Mouse (Mus musculus) liver, embryonic 12.5 days (tissue): ENCODE data around the gene Chd3. TPM values are rescaled to one million over a fixed set of nuclear protein-coding genes. Genes with fewer than 3 reads are reported as not detected.

Experiments used
- ATAC-seq: fragments of 200-750 bp; cut with Nextera tagmentation; 2 replicates; pipeline ENCODE4 v1.8.0; 2017; ENCODE audit warnings: moderate number of reproducible peaks, mild to moderate bottlenecking, moderate library complexity
- H3K27ac ChIP-seq: fragments of 300-500 bp; sonication (generic); 2 replicates; pipeline ENCODE4 v1.5.1; 2016; ENCODE audit warnings: mild to moderate bottlenecking
- H3K27me3 ChIP-seq: fragments of 300-500 bp; sonication (generic); replicated peaks from 2 replicates; pipeline ENCODE4 v1.6.1; 2016; ENCODE audit warnings: mild to moderate bottlenecking, moderate library complexity
- H3K36me3 ChIP-seq: fragments of 300-500 bp; sonication (generic); 2 replicates; pipeline ENCODE4 v1.6.1; 2016; ENCODE audit warnings: mild to moderate bottlenecking, moderate library complexity
- H3K4me1 ChIP-seq: fragments of 300-500 bp; sonication (generic); 2 replicates; pipeline ENCODE4 v1.6.1; 2016
- H3K4me2 ChIP-seq: fragments of 300-500 bp; sonication (generic); 2 replicates; pipeline ENCODE4 v1.6.1; 2016; ENCODE audit warnings: mild to moderate bottlenecking, moderate library complexity
- H3K4me3 ChIP-seq: fragments of 300-500 bp; sonication (generic); 2 replicates; pipeline ENCODE4 v1.5.1; 2016; ENCODE audit warnings: mild to moderate bottlenecking, moderate library complexity
- H3K9ac ChIP-seq: fragments of 300-500 bp; sonication (generic); 2 replicates; pipeline ENCODE4 v1.6.1; 2016; ENCODE audit warnings: mild to moderate bottlenecking, moderate library complexity
- H3K9me3 ChIP-seq: fragments of 300-500 bp; sonication (generic); replicated peaks from 2 replicates; pipeline ENCODE4 v1.6.1; 2016; ENCODE audit warnings: mild to moderate bottlenecking, moderate library complexity
- WGBS: fragments of 180-500 bp; shearing (Covaris S2); methylation state at CpG from one replicate; pipeline ENCODE4 v1.1.7; 2016; ENCODE audit not compliant: insufficient replicate concordance; 5-methylcytosine and 5-hydroxymethylcytosine counted together
- polyA plus RNA-seq: library from polyadenylated mRNA; unstranded; fragments of >200 nt; fragmentation: Nextera tagmentation; extraction: Ambion mirVana; gene quantifications from 2 replicates; pipeline ENCODE4 v1.2.1, GENCODE M21; 2016

Gene Chd3
- polyA plus RNA-seq, 1 experiment from 2014 or later, result 4.7 TPM

DNA sequence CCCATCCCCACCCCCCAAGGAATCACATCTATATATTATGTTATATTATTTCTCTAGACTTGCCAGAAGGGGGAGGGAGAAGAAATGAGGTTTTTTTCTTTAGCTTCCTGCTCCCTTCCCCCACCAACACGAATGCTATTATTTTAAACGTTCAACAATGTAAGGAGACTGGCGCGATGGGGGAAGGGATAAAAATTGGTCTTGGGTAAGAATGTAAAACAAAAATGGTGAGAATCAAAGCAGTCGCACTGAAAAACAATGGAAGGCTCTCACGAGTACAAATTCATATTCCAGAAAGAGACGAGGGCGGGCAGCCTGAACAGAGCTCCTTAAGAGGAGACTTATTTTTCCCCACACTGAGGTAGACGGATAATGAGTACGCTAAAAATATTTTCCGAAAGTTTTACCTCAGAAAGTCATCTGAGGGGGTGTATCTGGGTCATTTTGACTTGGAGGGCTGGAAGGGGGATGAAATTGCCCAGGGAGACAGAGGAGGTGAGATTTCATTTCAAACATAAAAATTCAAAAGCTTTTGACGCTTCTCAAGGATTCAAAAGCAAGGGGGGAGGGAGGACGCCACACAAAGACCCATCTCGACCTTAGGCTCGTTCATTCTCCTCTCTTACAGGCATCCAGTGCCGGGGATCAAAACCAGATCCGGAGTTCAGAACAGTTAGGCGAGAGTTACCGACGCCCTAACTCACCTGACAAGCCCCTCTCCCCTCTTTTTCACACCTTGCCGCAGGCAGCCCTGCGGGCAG lies 2.2 kb downstream of the Chd3 start:
- no peak for ATAC-seq
- Histone ChIP-seq H3K27me3 (peaks cover 70% of the 10 kb centered on the region), H3K4me1 (peaks cover 77% of the 10 kb centered on the region), H3K4me2 (peak overlapping the region; percentile 98), H3K27ac (peak overlapping the region; percentile 31), H3K9me3 (no peaks in the 10 kb centered on the region), H3K36me3 (0 out of 2 replicates have a peak, but pooled peaks cover 3% of the 10 kb centered on the region), H3K4me3 (peak overlapping the region; percentile 77), H3K9ac (peak overlapping the region; percentile 88)
- WGBS, result under 1% methylated on average over 22 of the region's 22 CpGs

DNA sequence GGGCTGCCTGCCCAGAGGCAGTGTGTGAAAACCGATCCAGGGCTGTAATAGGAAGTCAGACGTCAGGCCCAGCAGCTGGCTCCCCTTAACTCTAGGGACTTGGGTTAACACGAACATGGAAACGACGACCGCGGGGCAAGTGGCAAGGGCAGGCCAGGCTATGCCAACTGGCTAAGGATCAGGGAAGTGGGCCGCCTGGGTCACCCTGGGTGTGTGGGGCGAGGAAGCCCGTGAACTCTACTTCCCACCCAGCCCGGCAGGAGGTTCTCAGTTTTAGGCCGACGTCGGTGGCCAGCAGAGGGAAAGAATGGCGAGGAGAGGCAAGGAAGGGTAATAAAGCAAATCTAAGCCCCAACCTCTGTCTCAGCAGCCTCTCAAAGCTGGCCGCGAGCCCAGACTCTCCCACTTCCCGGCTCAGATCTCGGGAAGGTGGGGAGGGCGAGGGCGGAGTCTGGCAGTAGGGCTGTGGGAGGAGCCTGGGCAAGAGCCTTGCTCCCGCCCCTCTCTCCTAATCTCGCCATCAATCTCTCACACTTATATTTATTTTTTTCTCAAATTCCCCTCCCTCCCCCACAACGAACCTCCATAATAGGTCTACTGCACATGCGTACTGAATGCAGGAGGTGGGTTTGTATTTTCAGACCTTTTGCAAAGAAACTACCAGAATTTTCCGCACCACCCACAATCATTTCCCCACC lies 2.9 kb downstream of the Chd3 start:
- peak overlapping the region; percentile 98 for H3K4me2 ChIP-seq
- H3K27ac ChIP-seq, result peak overlapping the region; percentile 68
- peak overlapping the region; percentile 77 for H3K4me3 ChIP-seq
- peaks cover 70% of the 10 kb centered on the region for H3K4me1 ChIP-seq
- WGBS, result 4% methylated on average over 26 of the region's 26 CpGs
- H3K27me3 ChIP-seq, result peaks cover 74% of the 10 kb centered on the region
- H3K9ac ChIP-seq, result peak overlapping the region; percentile 88
- H3K9me3 ChIP-seq, result no peaks in the 10 kb centered on the region
- peaks cover 9% of the 10 kb centered on the region for H3K36me3 ChIP-seq
- peak; percentile 67 for ATAC-seq

DNA sequence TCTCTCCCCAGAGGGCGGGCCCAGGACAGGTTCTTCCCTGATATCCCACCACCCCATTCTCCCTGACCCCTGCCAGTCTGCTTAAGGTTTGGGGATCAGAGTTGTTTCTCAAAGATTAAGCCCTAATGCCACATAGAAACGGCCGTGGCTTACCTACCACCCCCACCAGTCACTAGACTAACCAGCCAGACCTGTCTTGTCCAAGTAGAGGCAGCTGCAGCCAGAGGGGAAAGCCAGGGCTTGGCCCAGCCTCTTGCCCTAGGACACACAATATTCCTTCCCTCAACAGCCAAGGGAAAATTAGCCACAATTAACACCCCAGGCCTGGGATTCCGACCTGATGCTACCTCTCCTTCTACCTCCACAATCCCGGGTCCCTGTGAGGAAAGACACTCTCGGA lies 3.5 kb downstream of the Chd3 start:
- Histone ChIP-seq H3K27ac (peak overlapping the region; percentile 68), H3K9ac (peak overlapping the region; percentile 88), H3K4me1 (peaks cover 64% of the 10 kb centered on the region), H3K36me3 (peaks cover 14% of the 10 kb centered on the region), H3K4me3 (peak overlapping the region; percentile 77), H3K9me3 (no peaks in the 10 kb centered on the region), H3K4me2 (peak overlapping the region; percentile 98), H3K27me3 (peaks cover 75% of the 10 kb centered on the region)
- ATAC-seq, result no peak
- WGBS, result 48% methylated on average over 6 of the region's 6 CpGs

DNA sequence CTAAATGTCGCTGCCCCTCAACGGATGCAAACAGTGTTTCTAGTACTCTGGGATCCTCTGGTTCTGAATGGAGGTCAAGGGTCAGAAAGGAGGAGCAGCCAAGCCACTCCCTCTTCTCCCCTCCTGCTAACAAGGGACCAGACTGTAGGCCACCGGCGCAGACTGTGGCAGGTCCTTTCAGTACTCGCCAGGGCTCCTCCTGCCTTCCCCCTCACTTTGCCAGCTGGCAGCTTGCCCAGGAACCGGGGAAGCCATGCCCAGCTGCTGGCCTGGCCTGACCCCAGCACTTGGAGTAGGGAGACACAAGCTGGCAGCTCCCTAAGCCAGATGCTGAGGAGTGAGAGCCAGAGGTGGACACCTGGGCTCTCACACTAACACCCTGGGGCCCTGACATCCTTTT lies 4.3 kb downstream of the Chd3 start:
- H3K27ac ChIP-seq, result peak overlapping the region; percentile 54; the same call in 1 of the 2 replicates
- H3K36me3 ChIP-seq, result peaks cover 22% of the 10 kb centered on the region
- no peak overlapping the region for H3K4me3 ChIP-seq
- no peak overlapping the region for H3K9ac ChIP-seq
- WGBS, result 26% methylated on average over 6 of the region's 6 CpGs
- H3K4me2 ChIP-seq, result peak overlapping the region; percentile 98
- no peaks in the 10 kb centered on the region for H3K9me3 ChIP-seq
- H3K4me1 ChIP-seq, result peaks cover 58% of the 10 kb centered on the region
- ATAC-seq, result no peak
- H3K27me3 ChIP-seq, result peaks cover 80% of the 10 kb centered on the region

DNA sequence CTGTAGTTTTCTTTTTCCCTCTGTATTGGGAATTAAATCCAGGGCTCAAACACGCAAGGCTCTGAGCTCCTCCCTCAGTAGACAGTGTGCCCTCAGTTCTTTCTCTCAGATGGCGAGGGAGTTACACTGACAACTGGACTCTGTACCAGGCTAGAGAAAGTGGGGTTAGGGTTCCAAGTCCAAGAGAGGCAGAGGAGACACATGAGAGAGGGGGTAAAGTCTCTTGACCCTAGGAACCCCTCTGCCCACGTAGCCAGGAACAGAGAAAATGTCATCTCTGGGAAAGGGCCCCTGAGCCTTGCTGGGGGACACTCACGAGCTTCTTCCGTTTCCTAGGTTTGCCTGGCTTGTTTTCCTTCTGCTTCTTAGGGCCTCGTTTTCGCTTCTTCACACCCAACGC lies 4.8 kb downstream of the Chd3 start:
- no peak overlapping the region for H3K4me3 ChIP-seq

DNA sequence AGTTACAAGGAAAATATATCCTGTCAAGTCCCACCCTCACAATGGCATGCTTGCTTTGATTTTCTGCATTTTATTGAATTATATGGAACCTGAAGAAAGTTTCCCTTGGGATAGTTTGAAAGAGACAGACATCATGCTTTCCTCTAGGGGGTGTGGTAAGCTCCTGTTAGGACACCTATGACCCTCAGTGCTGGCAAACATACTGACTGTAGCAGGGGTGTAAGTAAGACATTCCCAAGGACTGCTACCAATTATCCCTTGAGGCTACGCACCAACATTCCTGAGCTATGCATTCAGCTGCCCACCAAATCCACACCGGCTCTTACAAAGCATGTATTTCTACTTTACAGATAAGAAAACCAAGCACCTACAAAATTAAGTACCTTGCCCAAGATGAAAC lies 6.7 kb downstream of the Chd3 start:
- ATAC-seq, result no peak
- H3K27me3 ChIP-seq, result peaks cover 67% of the 10 kb centered on the region
- peaks cover 35% of the 10 kb centered on the region for H3K36me3 ChIP-seq
- no peak overlapping the region for H3K4me2 ChIP-seq
- peaks cover 34% of the 10 kb centered on the region for H3K4me1 ChIP-seq
- H3K9ac ChIP-seq, result no peak overlapping the region
- H3K9me3 ChIP-seq, result no peaks in the 10 kb centered on the region
- H3K27ac ChIP-seq, result no peak overlapping the region
- no peak overlapping the region for H3K4me3 ChIP-seq
- 81% methylated on average over 2 of the region's 2 CpGs for WGBS

More for the DNA sequence above, 4.8 kb downstream of the Chd3 start:
- Histone ChIP-seq H3K4me1 (peaks cover 53% of the 10 kb centered on the region), H3K9me3 (no peaks in the 10 kb centered on the region), H3K9ac (no peak overlapping the region), H3K27ac (peak overlapping the region; percentile 54), H3K4me2 (peak overlapping the region; percentile 98), H3K27me3 (peaks cover 80% of the 10 kb centered on the region), H3K36me3 (peaks cover 26% of the 10 kb centered on the region)
- WGBS, result 43% methylated on average over 8 of the region's 8 CpGs
- no peak for ATAC-seq

DNA sequence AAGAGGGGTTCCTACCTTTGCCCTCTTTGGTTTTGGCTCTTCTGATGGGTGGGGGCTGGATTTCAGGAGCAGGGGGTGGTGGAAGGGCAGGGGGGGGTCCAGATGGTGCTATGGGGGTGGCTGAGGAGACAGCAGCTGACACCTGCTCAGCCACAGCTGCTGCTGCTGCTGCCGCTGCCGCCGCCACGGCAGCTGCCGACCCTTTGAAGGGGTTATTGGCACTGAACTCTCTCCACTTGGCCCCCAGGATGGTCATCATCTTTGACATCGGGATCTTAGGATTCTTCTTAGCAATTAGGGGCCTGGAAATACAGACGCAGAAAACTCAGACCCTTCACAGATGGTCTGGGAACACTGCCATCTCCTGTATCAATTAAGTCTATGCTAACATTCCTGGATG lies 7.2 kb downstream of the Chd3 start:
- Histone ChIP-seq H3K27me3 (peaks cover 62% of the 10 kb centered on the region), H3K4me3 (no peak overlapping the region), H3K9ac (no peak overlapping the region), H3K36me3 (peaks cover 40% of the 10 kb centered on the region), H3K4me2 (no peak overlapping the region), H3K27ac (no peak overlapping the region), H3K9me3 (no peaks in the 10 kb centered on the region), H3K4me1 (peaks cover 29% of the 10 kb centered on the region)
- 68% methylated on average over 7 of the region's 7 CpGs for WGBS
- ATAC-seq, result no peak

DNA sequence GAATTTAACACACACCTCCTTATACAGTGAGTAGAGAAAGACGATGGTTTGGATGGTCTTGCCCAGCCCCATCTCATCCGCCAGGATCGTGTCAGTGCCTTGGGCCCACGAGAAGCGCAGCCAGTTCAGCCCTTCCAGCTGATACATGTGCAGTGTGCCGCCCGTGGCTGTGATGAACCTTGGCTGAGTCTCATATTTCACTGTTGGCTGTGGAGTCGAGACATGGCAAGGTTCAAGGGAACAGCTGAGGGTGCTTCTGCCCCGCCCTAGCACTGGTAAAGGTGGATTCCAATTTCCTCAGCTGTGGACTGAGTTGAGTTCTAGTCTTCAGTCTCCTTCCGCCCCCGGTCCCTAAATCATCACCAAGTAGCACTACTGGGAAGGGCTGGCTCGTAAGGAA lies 11.5 kb downstream of the Chd3 start:
- ATAC-seq, result no peak
- H3K9ac ChIP-seq, result no peak overlapping the region
- H3K27ac ChIP-seq, result no peak overlapping the region
- peaks cover 33% of the 10 kb centered on the region for H3K27me3 ChIP-seq
- peaks cover 48% of the 10 kb centered on the region for H3K36me3 ChIP-seq
- no peak overlapping the region for H3K4me2 ChIP-seq
- H3K9me3 ChIP-seq, result no peaks in the 10 kb centered on the region
- WGBS, result 73% methylated on average over 12 of the region's 12 CpGs
- H3K4me1 ChIP-seq, result no peaks in the 10 kb centered on the region
- H3K4me3 ChIP-seq, result no peak overlapping the region

DNA sequence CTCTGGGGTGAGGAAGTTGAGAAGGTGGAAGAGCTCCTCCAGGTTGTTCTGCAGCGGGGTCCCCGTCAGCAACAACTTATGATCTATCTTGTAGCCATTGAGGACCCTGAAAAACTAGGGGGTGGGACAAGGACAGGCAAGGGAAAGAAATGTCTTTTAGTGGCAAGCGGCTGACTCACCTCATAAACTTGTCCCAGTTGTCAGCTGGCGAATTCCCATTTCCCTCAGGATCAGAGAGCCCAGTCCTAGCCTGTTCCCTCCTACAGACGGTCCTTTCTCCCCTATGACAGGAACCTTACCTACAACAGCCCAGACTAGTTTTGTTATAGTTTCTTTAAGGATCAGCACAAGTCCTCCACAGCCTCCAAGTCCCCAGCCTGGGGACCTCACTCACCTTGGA lies 12.7 kb downstream of the Chd3 start:
- WGBS, result 76% methylated on average over 5 of the region's 5 CpGs
- Histone ChIP-seq H3K9me3 (no peaks in the 10 kb centered on the region), H3K9ac (no peak overlapping the region), H3K27ac (no peak overlapping the region), H3K4me3 (no peak overlapping the region), H3K27me3 (peaks cover 32% of the 10 kb centered on the region), H3K36me3 (peaks cover 45% of the 10 kb centered on the region), H3K4me1 (no peaks in the 10 kb centered on the region), H3K4me2 (no peak overlapping the region)
- no peak for ATAC-seq

DNA sequence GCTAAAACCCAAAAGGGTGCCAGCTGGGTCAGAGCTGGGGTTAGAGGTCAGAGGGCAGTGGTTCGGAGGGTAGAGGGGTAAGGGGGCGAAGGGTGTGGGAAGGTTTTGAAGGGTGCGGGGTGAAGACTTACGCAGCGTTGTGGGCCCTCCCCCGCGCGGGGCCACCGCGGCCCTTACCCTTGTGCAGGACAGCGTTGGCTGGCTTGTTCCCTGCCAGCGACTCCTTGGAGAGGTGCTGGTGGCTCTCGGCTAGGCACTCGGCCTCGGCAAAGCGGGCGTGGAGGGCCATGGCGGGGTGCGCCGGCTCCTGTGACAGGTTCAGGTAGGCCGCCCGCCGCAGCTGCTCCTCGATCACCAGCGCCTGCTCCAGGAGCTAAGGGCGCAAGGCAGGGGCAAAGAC lies 22.8 kb downstream of the Chd3 start:
- ATAC-seq, result no peak
- no peaks in the 10 kb centered on the region for H3K9me3 ChIP-seq
- no peaks in the 10 kb centered on the region for H3K4me1 ChIP-seq
- H3K9ac ChIP-seq, result no peak overlapping the region
- H3K36me3 ChIP-seq, result peaks cover 32% of the 10 kb centered on the region; the same call in 1 of the 2 replicates
- H3K4me3 ChIP-seq, result no peak overlapping the region
- H3K27ac ChIP-seq, result no peak overlapping the region
- no peak overlapping the region for H3K4me2 ChIP-seq
- H3K27me3 ChIP-seq, result peaks cover 79% of the 10 kb centered on the region
- 80% methylated on average over 25 of the region's 26 CpGs for WGBS

DNA sequence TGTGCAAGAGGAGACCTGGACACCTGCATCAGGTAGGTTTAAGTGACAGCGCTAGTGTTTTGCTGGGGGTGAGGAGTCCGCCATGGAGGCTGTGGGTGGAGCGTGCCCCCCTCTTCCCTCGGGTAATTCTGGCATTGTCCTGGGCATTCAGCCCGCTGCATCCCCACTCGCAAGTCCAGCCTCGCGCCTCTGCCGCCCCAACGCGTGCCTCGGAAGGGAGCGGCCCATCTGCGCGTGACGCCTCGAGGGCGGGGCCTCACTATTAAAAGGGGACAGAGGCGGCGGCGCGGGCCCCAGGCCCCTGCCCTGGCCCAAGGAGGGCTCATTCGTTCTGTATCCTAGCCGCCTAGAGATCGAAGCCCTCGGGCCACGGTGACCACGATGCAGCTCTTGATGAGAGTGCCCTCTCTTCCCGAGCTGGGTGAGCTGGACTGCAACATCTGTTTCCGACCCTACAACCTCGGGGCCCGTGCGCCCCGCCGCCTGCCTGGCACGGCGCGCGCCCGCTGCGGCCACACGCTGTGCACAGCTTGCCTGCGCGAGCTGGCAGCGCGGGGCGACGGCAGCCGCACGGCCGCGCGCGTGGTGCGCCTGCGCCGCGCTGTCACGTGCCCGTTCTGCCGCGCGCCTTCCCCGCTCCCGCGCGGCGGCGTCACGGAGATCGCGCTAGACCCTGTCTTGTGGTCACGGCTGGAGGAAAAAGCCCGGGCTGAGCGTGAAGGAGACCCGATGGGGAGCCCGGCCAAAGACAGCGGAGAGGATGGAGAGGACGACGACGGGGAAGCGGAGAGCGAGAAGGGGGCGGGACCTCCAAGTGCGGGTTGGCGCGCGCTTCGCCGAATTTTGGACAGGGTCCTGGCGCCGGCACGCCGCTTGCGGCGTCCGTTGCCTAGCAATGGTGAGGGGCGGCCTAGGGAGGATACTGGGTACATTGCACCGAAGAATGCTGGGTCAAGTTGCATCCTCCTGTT lies 28.8 kb downstream of the Chd3 start, which contains the start of gene Rnf227:
Rnf227 (plus strand) TSS at position 301 of the 971 bp plus-strand sequence.
- H3K36me3 ChIP-seq, result peaks cover 5% of the 10 kb centered on the region; the same call in 1 of the 2 replicates
- WGBS, result 3% methylated on average over 99 of the region's 99 CpGs
- H3K4me1 ChIP-seq, result peaks cover 15% of the 10 kb centered on the region
- H3K4me2 ChIP-seq, result peak within 1 kb of the TSS; percentile 83
- peak within 1 kb of the TSS; percentile 52 for H3K9ac ChIP-seq
- H3K4me3 ChIP-seq, result peak within 1 kb of the TSS; percentile 60
- no peak within 1 kb of the TSS for H3K27ac ChIP-seq
- peak; percentile 55 for ATAC-seq
- H3K9me3 ChIP-seq, result no peaks in the 10 kb centered on the region
- H3K27me3 ChIP-seq, result peaks cover 85% of the 10 kb centered on the region
